Comparison of ENCODE assay signal across 12 mouse cellular contexts in the genomic region with DNA sequence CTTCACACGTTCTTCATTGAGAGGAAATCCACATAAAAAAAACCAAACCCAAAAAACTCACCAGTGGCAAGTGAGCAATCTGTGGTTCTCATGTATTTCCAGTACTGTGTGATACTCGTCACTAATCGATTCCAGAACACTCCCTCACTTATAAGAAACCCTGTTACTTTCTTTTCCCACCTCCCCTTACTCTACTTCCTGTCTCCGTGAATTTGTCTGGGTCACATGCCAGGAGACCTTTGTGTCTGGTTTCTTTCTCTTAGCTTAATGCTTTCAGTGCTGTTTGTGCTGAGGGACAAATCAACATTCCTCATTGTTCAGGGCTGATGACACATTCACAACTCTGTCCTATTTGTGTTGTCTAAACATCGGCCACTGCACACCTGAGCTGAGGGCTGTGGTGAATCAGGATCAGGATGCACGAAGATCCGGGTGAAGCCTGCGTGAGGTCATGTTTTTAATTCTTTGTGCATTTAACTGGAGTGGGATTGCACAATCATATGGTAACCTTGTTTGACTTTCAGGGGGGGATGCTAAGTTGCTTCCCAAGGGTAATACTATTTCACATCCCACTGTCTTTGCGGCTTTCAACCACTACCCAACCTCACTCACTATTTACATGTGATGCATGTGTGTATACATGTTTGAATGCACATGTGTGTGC. TPM values are rescaled to one million over a fixed set of nuclear protein-coding genes. Genes with fewer than 3 reads are reported as not detected.
DNase-seq lines count a peak whose midpoint lies in the region; ATAC-seq and TF ChIP-seq lines count a peak whose summit lies in the region.
"Had no signal": no experiment of that assay in that cellular context is flagged by ENCODE, and none has a peak within 500 bp of the region (broad histone marks: within the 10 kb centered on the region; RNA-seq: fewer than 3 reads in every experiment).

No protein-coding gene starts in this region.

- no peaks in the 10 kb centered on the region for H3K9me3 ChIP-seq in lung, postnatal 0 days (ENCODE audit: low read length)
- no peaks in the 10 kb centered on the region for H3K9me3 ChIP-seq in stomach, postnatal 0 days (ENCODE audit: control insufficient read depth, low read length)
- H3K9me3 ChIP-seq: limb, embryonic 15.5 days had no signal

- 0 out of 2 replicates have a peak, but pooled peaks have one; percentile 12 for TF ChIP-seq POLR2A in heart, adult 2 months (IDR thresholded peaks at IDR 0.05; ENCODE audit: insufficient read depth, low read depth, low read length)

- no peak for ATAC-seq in lung, postnatal 0 days
- ATAC-seq in stomach, postnatal 0 days (ENCODE audit: low FRiP score, low TSS enrichment), result peak; percentile 68

- peak overlapping the region; percentile 83 for H3K27ac ChIP-seq in heart, adult 2 months
- peak overlapping the region; percentile 71 for H3K27ac ChIP-seq in lung, postnatal 0 days (ENCODE audit: low read length)
- peak overlapping the region; percentile 78 for H3K27ac ChIP-seq in stomach, postnatal 0 days (replicated peaks)
- H3K27ac ChIP-seq: limb, embryonic 15.5 days had no signal

- H3K36me3 ChIP-seq in heart, adult 2 months (ENCODE audit: control insufficient read depth, insufficient read depth, low read length), result peaks cover 2% of the 10 kb centered on the region; the same call in 1 of the 2 replicates
- no peaks in the 10 kb centered on the region for H3K36me3 ChIP-seq in lung, postnatal 0 days (ENCODE audit: insufficient read depth, low read length)
- H3K36me3 ChIP-seq in stomach, postnatal 0 days (ENCODE audit: control insufficient read depth, insufficient read depth, low read length), result no peaks in the 10 kb centered on the region
- H3K36me3 ChIP-seq: limb, embryonic 15.5 days had no signal

- no peak overlapping the region for H3K4me2 ChIP-seq in lung, postnatal 0 days (replicated peaks; ENCODE audit: low read depth, low read length)
- H3K4me2 ChIP-seq in stomach, postnatal 0 days (replicated peaks; ENCODE audit: low read depth), result no peak overlapping the region
- H3K4me2 ChIP-seq: limb, embryonic 15.5 days had no signal

- WGBS in heart, adult 2 months, result 33% methylated on average over 9 of the region's 9 CpGs
- WGBS in lung, postnatal 0 days, result 38% methylated on average over 9 of the region's 9 CpGs
- WGBS in stomach, postnatal 0 days, result 39% methylated on average over 9 of the region's 9 CpGs

- no peaks in the 10 kb centered on the region for H3K79me2 ChIP-seq in heart, adult 2 months (replicated peaks; ENCODE audit: control insufficient read depth, insufficient read depth, low read length)

- no peaks in the 10 kb centered on the region for H3K27me3 ChIP-seq in heart, adult 2 months (ENCODE audit: control insufficient read depth, insufficient read depth, low read length)
- H3K27me3 ChIP-seq in lung, postnatal 0 days (replicated peaks; ENCODE audit: insufficient read depth, low read length), result no peaks in the 10 kb centered on the region
- no peaks in the 10 kb centered on the region for H3K27me3 ChIP-seq in stomach, postnatal 0 days (ENCODE audit: control insufficient read depth, insufficient read depth, low read length)
- H3K27me3 ChIP-seq: limb, embryonic 15.5 days had no signal

- H3K4me3 ChIP-seq in heart, adult 2 months, result peak overlapping the region; percentile 18
- H3K4me3 ChIP-seq in lung, postnatal 0 days (ENCODE audit: low read depth, low read length), result no peak overlapping the region
- H3K4me3 ChIP-seq in stomach, postnatal 0 days (ENCODE audit: low read depth, low read length), result no peak overlapping the region
- H3K4me3 ChIP-seq: limb, embryonic 15.5 days had no signal

- no peak for DNase-seq in heart, adult 2 months
- DNase-seq in heart, postnatal 25 days (ENCODE audit: low spot score), result no peak
- peak; percentile 27 for DNase-seq in lung, postnatal 0 days (ENCODE audit: low spot score)
- no peak for DNase-seq in lung, postnatal 14 days
- peak; percentile 70 for DNase-seq in forelimb bud, embryonic 11.5 days (ENCODE audit: low read depth, low spot score)
- no peak for DNase-seq in stomach, postnatal 0 days (ENCODE audit: low spot score)
- DNase-seq in testis, postnatal 14 days (ENCODE audit: low spot score), result no peak
- DNase-seq in ovary, postnatal 10 days (ENCODE audit: low spot score), result no peak
- DNase-seq: adrenal gland, postnatal 14 days; cerebellum, adult 9-10 months; midbrain, embryonic 14.5 days had no signal

- TF ChIP-seq CTCF in heart, adult 2 months (IDR thresholded peaks at IDR 0.05), result no peak
- TF ChIP-seq CTCF in lung, postnatal 0 days (IDR thresholded peaks at IDR 0.05), result no peak
- TF ChIP-seq CTCF in stomach, postnatal 0 days (IDR thresholded peaks at IDR 0.05; ENCODE audit: low read depth), result no peak

- peaks cover 32% of the 10 kb centered on the region for H3K4me1 ChIP-seq in heart, adult 2 months (ENCODE audit: control insufficient read depth, insufficient read depth, low read length)
- H3K4me1 ChIP-seq in lung, postnatal 0 days (ENCODE audit: insufficient read depth, low read depth, low read length), result peaks cover 5% of the 10 kb centered on the region; the same call in 1 of the 2 replicates
- peaks cover 5% of the 10 kb centered on the region; the same call in 1 of the 2 replicates for H3K4me1 ChIP-seq in stomach, postnatal 0 days (replicated peaks; ENCODE audit: control insufficient read depth, insufficient read depth)

- H3K9ac ChIP-seq in heart, adult 2 months (ENCODE audit: low read depth, low read length), result no peak overlapping the region; the same call in 1 of the 2 replicates
- H3K9ac ChIP-seq in lung, postnatal 0 days (replicated peaks; ENCODE audit: low read depth), result no peak overlapping the region
- no peak overlapping the region for H3K9ac ChIP-seq in stomach, postnatal 0 days (ENCODE audit: low read length)
- H3K9ac ChIP-seq: limb, embryonic 15.5 days had no signal

- intact Hi-C loops in heart, adult 2 months (cut with DNase I), result loop anchor here (1.0 kb wide), 1 partner anchor 15 kb away; no protein-coding TSS in a partner anchor
- intact Hi-C loops in heart, postnatal 25 days (cut with DNase I), result loop anchor here (2.0 to 5.0 kb wide), 2 partner anchors 16 to 36 kb away; no protein-coding TSS in a partner anchor

- no peak for TF ChIP-seq EP300 in heart, adult 2 months (IDR thresholded peaks at IDR 0.05; ENCODE audit: insufficient read depth, low read depth, low read length)
- 0 out of 2 replicates have a peak, but pooled peaks have one; percentile 21 for TF ChIP-seq EP300 in lung, postnatal 0 days (IDR thresholded peaks at IDR 0.05)
- TF ChIP-seq EP300 in stomach, postnatal 0 days (optimal IDR thresholded peaks at IDR 0.05), result no peak

RNA-seq across cellular contexts. Expression of a gene that starts 33.0 kb away (rescaled TPM):
- 10 to 100 TPM; 26.7 to 31.1 TPM for total RNA-seq in heart, adult 2 months (2021)
- polyA plus RNA-seq in heart, adult 2 months (2012; rRNA removed), result 29.0 and 31.3 TPM in 2 replicates
- 10 to 100 TPM; 18.8 to 28.5 TPM for total RNA-seq in heart, postnatal 25 days (2021)
- 6.2 and 8.4 TPM in 2 replicates for polyA plus RNA-seq in lung, postnatal 0 days (2015; fragmentation: Nextera tagmentation; extraction: Ambion mirVana)
- 0.68 and 1.0 TPM in 2 replicates for polyA plus RNA-seq in stomach, postnatal 0 days (2015; fragmentation: Nextera tagmentation; extraction: Ambion mirVana)

RNA-seq across cellular contexts. Expression of a gene that starts 33.3 kb away (rescaled TPM):
- total RNA-seq in heart, adult 2 months (2021), result under 1 TPM in 1 of 2 experiments, not detected in 1; 0.29 TPM
- polyA plus RNA-seq in heart, adult 2 months (2012; rRNA removed), result 0.06 and 0.29 TPM in 2 replicates
- not detected for total RNA-seq in heart, postnatal 25 days (2021)
- polyA plus RNA-seq in lung, postnatal 0 days (2015; fragmentation: Nextera tagmentation; extraction: Ambion mirVana), result 1.2 and 1.3 TPM in 2 replicates
- polyA plus RNA-seq in stomach, postnatal 0 days (2015; fragmentation: Nextera tagmentation; extraction: Ambion mirVana), result 0.98 and 1.0 TPM in 2 replicates

Comparison
In these comparisons a context has a peak if more than half of its experiments do, and no peak if none do; other contexts are left out.
1. DNase-seq: peak in lung, postnatal 0 days (single experiment) and forelimb bud, embryonic 11.5 days (single experiment); none in heart, adult 2 months (0 of 2), heart, postnatal 25 days (single experiment), lung, postnatal 14 days (single experiment), stomach, postnatal 0 days (single experiment), testis, postnatal 14 days (single experiment) and ovary, postnatal 10 days (single experiment).
2. Peak in every context shown above with its lines, with median percentiles within 50 percentile points of each other: H3K27ac ChIP-seq.